Mouse (Mus musculus): ENCODE data around the gene Taldo1. TPM values are rescaled to one million over a fixed set of nuclear protein-coding genes. Genes with fewer than 3 reads are reported as not detected.
"Not testable (repeated sequence)": the region's sequence is repeated elsewhere in the genome, so short reads cannot be mapped to it uniquely, and the experiment has no call there.

Taldo1 gene
- polyA plus RNA-seq, 1 experiment from 2014 or later: 272 TPM

DNA sequence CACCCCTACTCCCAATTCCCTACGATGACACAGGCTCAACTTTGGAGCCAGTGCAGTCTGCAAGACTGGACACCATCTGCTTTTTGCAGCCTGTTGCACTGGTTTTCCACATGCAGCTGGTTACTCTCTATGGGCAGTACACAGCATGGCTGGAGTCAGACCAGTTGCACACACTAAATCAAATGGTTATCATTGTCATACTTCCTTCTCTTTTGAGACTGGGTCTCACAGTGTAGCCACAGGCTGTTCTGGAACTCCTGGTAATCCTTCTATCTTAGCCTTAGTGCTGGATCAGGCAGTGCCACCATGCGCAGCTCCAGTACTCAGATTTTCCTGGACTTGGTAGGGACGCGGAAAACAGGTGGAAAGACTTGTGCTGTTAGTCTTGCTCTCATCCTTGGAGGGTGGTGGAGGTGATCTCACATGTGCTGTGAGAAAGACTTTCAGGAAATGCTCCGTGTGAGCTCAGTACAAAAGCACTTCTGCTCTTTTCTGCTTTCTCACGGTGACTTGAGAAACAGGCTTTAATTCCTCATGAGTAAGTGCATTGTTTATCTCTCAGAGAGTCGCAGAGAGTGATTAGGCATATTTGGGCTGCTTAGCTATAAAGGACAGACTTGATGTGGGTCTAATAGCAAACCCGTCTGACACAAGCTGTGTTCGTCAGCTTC is 688 bp downstream of the Taldo1 start:
- Histone ChIP-seq H3K9me3 (replicated peaks) (no peaks in the 10 kb centered on the region), H3K4me1 (peaks cover 16% of the 10 kb centered on the region), H3K4me3 (peak overlapping the region; percentile 78), H3K27me3 (ENCODE audit: low read depth, poor library complexity, severe bottlenecking) (no peaks in the 10 kb centered on the region), H3K27ac (peak overlapping the region; percentile 81), H3K36me3 (peaks cover 20% of the 10 kb centered on the region)
- 42% methylated on average over 9 of the region's 9 CpGs for WGBS
- no peak for DNase-seq (ENCODE audit: low spot score)

DNA sequence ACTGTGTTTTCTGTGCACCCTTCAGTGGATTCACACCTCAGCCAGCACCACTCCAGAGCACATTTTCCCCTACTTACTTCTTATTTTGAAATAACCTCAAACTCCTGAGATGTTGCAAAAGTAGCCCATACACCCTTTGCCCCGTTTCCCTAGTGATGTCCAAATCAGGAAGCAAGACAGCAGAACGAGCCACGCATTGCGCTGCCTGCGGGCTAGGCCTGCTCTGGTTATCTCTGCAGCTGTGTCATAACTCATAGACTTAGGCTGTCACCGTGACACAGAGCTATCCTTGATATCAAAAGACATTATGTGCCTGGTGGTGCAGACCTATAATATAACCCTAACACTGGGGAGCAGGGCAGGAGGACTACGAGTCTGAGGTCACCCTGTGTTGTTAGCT is 2.2 kb downstream of the Taldo1 start:
- DNase-seq (ENCODE audit: low spot score): no peak
- H3K9me3 ChIP-seq (replicated peaks): no peaks in the 10 kb centered on the region
- 90% methylated on average over 7 of the region's 7 CpGs for WGBS
- no peak overlapping the region for H3K27ac ChIP-seq
- H3K36me3 ChIP-seq: peaks cover 35% of the 10 kb centered on the region
- peaks cover 16% of the 10 kb centered on the region for H3K4me1 ChIP-seq
- H3K4me3 ChIP-seq: no peak overlapping the region
- no peaks in the 10 kb centered on the region for H3K27me3 ChIP-seq (ENCODE audit: low read depth, poor library complexity, severe bottlenecking)

DNA sequence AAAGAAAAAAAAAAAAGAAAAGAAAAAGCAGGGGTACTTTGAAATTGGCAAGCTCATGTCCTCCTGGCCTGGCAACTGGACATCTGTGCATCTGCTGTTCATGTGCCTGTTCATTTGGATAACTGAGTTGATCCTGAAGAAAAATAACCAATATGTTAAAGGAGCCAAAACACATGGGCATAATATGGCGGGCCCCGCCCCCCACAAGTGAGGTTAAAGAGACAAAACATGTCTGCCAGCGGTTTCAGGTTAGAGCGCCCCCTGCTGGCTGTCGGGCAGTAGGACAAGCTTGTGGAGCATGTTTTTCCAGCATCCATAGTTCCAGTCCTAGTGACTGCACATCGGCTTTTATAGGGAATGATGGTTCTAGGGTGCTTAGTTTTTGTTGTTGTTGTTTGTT is 2.8 kb downstream of the Taldo1 start:
- Histone ChIP-seq H3K9me3 (replicated peaks) (no peaks in the 10 kb centered on the region), H3K27ac (no peak overlapping the region), H3K4me3 (no peak overlapping the region), H3K4me1 (peaks cover 16% of the 10 kb centered on the region), H3K27me3 (ENCODE audit: low read depth, poor library complexity, severe bottlenecking) (no peaks in the 10 kb centered on the region), H3K36me3 (peaks cover 41% of the 10 kb centered on the region)
- peak; percentile 90 for DNase-seq (ENCODE audit: low spot score)
- 19% methylated on average over 6 of the region's 6 CpGs for WGBS

DNA sequence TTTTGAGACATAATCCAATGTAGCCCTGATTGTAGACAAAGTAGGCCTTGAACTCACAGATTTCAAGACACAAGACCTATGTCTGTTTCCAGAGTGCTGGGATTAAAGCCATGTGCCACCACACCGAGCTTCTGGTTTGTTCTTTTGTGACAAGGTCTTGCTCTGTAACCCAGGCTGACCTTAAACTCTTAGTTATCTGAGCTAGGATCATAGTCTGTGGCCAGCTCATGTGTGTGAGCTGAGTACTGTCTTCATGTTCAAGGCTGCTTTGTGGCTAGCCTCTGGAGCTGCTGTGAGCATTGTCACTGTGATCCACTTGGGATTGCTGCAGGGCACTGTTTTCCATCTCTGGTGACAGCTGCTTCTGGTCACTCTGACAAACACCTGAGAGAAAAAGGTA is 3.3 kb downstream of the Taldo1 start:
- Histone ChIP-seq H3K4me1 (peaks cover 16% of the 10 kb centered on the region), H3K9me3 (replicated peaks) (no peaks in the 10 kb centered on the region), H3K27me3 (ENCODE audit: low read depth, poor library complexity, severe bottlenecking) (no peaks in the 10 kb centered on the region), H3K27ac (no peak overlapping the region), H3K4me3 (no peak overlapping the region), H3K36me3 (peaks cover 47% of the 10 kb centered on the region)
- WGBS: 88% methylated on average over 1 of the region's 1 CpGs
- no peak for DNase-seq (ENCODE audit: low spot score)

DNA sequence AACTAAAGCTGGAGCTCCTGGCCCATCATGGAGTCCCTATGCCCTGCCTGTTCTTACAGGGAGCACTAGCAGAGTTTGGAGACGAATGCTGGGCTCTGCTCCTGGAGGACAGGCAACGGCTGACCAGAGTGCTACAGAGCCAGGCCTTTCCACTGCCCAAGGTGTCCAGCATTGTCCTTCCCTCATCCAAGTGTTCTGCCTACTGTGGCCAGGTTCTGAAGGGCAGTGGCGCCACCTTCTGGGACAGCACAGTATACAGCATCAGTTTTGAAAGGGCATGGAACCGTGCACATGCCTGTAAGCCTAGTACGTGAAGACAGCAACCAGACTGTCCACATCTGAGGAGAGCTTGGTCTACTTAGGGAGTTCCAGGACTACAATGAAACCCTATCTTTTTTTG is 11.3 kb downstream of the Taldo1 start:
- H3K27me3 ChIP-seq (ENCODE audit: low read depth, poor library complexity, severe bottlenecking): no peaks in the 10 kb centered on the region
- H3K36me3 ChIP-seq: peaks cover 70% of the 10 kb centered on the region
- H3K27ac ChIP-seq: no peak overlapping the region
- 63% methylated on average over 5 of the region's 5 CpGs for WGBS
- no peaks in the 10 kb centered on the region for H3K9me3 ChIP-seq (replicated peaks)
- no peak overlapping the region for H3K4me3 ChIP-seq
- peak; percentile 65 for DNase-seq (ENCODE audit: low spot score)
- H3K4me1 ChIP-seq: no peaks in the 10 kb centered on the region

DNA sequence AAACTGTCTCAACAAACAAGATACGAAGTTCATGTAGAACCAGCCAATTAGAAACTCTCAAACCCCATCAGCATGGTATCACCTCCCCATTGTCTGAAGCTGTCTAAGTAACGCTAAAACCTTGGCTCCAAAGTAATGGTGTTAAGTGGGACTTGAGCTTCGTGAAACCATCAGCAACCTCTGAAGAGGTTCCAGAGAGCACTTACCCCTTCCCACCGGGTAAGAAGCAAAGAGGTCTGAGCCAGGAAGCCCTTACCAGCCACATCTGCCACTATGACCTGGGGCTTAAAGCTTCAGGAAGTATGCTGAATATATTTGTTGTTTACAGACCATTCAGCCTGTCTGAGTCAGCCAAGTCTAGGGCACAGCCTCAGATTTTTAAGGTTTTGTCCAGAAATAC is 13.5 kb downstream of the Taldo1 start:
- WGBS: 84% methylated on average over 4 of the region's 4 CpGs
- peaks cover 6% of the 10 kb centered on the region; the same call in 1 of the 2 replicates for H3K4me1 ChIP-seq
- no peaks in the 10 kb centered on the region for H3K9me3 ChIP-seq (replicated peaks)
- H3K27ac ChIP-seq: no peak overlapping the region
- H3K27me3 ChIP-seq (ENCODE audit: low read depth, poor library complexity, severe bottlenecking): no peaks in the 10 kb centered on the region
- H3K4me3 ChIP-seq: no peak overlapping the region
- no peak for DNase-seq (ENCODE audit: low spot score)
- H3K36me3 ChIP-seq: peaks cover 70% of the 10 kb centered on the region

DNA sequence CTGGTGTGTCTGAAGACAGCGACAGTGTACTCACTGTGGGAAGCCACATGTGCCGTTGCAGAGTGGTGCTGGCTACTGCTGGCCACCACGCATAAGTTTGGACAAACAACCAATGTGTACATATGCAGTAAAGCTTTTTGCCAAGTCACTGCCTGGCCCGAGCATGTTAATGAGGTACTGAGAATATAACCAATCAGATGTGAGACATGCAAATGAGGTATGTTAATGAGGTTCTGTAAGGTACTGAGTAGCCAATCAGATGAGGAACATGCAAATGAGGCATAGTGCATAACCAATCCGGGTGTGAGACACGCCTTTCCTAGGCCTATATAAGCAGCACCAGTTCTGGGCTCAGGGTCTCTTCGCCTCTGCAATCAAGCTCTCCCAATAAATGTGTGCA is 15.7 kb downstream of the Taldo1 start:
- not testable (repeated sequence) for H3K27me3 ChIP-seq (ENCODE audit: low read depth, poor library complexity, severe bottlenecking); DNase-seq (ENCODE audit: low spot score); H3K27ac ChIP-seq; H3K4me3 ChIP-seq; H3K9me3 ChIP-seq (replicated peaks); H3K4me1 ChIP-seq
- 95% methylated on average over 7 of the region's 7 CpGs for WGBS
- H3K36me3 ChIP-seq: peaks cover 61% of the 10 kb centered on the region

DNA sequence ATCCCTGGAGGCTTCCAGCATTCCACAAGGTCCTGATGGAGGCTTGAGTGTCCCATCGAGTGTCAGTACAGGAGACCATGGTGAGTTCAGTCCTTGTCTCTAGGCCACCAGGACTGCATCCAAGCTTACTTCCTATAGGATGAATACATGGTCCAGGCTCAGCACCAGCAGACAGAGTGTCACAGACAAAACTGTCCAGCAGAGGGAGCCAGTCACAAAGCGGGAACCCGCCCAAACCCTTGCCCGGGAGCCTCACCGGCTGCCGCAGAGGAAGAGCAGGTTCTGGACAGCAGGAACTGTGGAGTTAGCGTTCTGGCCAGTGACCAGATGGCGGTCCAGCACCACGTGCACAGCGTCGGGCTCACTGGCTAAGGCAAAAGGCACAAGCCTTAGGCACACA is 16.8 kb downstream of the Taldo1 start:
- peak overlapping the region; percentile 42; the same call in 1 of the 2 replicates for H3K27ac ChIP-seq
- WGBS: 17% methylated on average over 11 of the region's 11 CpGs
- peaks cover 15% of the 10 kb centered on the region for H3K4me1 ChIP-seq
- no peaks in the 10 kb centered on the region for H3K27me3 ChIP-seq (ENCODE audit: low read depth, poor library complexity, severe bottlenecking)
- no peaks in the 10 kb centered on the region for H3K9me3 ChIP-seq (replicated peaks)
- H3K36me3 ChIP-seq: peaks cover 50% of the 10 kb centered on the region
- DNase-seq (ENCODE audit: low spot score): peak; percentile 91
- H3K4me3 ChIP-seq: no peak overlapping the region

DNA sequence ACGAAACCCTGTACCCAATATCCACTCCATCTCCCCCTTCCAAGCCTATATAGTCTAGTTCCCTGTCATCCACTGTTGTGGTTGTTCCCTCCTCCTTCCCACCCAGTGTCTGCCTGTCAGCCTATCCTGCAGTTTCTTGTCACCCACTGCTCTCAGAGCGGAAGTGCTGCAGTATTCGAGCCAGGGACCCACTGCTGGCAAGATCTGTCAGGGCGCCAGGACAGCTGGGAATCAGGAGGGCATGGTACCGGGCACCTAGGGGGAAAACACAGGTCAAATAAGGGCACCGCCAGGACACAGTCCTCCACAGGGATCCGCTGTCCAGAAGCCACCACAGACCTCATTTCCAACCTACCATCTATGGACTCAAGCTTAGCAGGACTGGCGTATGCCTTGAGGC is 18.6 kb downstream of the Taldo1 start:
- DNase-seq (ENCODE audit: low spot score): no peak
- H3K4me3 ChIP-seq: no peak overlapping the region
- H3K27me3 ChIP-seq (ENCODE audit: low read depth, poor library complexity, severe bottlenecking): no peaks in the 10 kb centered on the region
- H3K36me3 ChIP-seq: peaks cover 49% of the 10 kb centered on the region
- H3K4me1 ChIP-seq: peaks cover 22% of the 10 kb centered on the region
- 91% methylated on average over 8 of the region's 8 CpGs for WGBS
- no peaks in the 10 kb centered on the region for H3K9me3 ChIP-seq (replicated peaks)
- no peak overlapping the region for H3K27ac ChIP-seq

DNA sequence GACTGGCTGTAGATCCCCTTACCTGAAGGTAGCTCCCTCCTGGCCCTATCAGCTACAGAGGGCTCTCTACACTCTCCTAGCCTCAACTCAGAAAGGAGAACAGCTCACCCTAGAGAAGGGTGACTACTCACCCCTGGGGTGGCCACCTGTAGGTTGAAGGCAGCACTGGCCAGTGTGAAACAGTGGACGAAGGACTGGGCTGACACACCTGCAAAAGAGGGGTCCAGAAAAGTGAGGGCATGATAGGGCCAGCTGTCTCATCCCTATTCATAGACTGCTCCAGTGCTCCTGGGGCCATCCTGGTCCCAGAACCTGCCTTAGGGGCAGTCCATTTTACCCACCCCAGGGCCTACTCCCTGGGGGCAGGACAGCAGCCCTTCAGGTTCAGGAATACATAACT is 19.7 kb downstream of the Taldo1 start:
- H3K27me3 ChIP-seq (ENCODE audit: low read depth, poor library complexity, severe bottlenecking): no peaks in the 10 kb centered on the region
- no peak overlapping the region for H3K4me3 ChIP-seq
- H3K9me3 ChIP-seq (replicated peaks): no peaks in the 10 kb centered on the region
- peaks cover 46% of the 10 kb centered on the region for H3K36me3 ChIP-seq
- 94% methylated on average over 1 of the region's 1 CpGs for WGBS
- no peak overlapping the region for H3K27ac ChIP-seq
- no peak for DNase-seq (ENCODE audit: low spot score)
- H3K4me1 ChIP-seq: peaks cover 22% of the 10 kb centered on the region

DNA sequence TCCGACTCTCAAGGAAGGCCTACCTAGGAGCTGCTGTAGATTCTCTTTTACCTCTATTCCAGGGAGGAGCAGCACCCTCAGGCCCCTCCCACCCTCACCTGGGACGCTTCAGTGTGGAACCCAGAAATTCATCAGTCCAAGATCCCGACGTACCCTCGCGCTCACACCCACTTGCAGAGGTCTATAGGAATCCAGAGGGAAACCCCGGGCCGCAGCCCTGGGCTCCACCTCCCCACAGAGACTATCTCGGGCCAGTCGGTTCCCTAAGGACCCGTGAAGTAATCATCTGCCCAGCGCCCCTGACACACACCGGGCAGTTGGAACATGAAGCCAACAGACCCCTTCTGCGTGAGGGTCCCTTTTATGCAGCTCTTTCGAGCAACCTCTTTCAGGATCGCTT is 21.3 kb downstream of the Taldo1 start:
- Histone ChIP-seq H3K36me3 (peaks cover 35% of the 10 kb centered on the region), H3K4me1 (peaks cover 22% of the 10 kb centered on the region), H3K27ac (peak overlapping the region; percentile 88), H3K4me3 (peak overlapping the region; percentile 70), H3K27me3 (ENCODE audit: low read depth, poor library complexity, severe bottlenecking) (no peaks in the 10 kb centered on the region), H3K9me3 (replicated peaks) (no peaks in the 10 kb centered on the region)
- WGBS: 5% methylated on average over 16 of the region's 16 CpGs
- peak; percentile 46 for DNase-seq (ENCODE audit: low spot score)

DNA sequence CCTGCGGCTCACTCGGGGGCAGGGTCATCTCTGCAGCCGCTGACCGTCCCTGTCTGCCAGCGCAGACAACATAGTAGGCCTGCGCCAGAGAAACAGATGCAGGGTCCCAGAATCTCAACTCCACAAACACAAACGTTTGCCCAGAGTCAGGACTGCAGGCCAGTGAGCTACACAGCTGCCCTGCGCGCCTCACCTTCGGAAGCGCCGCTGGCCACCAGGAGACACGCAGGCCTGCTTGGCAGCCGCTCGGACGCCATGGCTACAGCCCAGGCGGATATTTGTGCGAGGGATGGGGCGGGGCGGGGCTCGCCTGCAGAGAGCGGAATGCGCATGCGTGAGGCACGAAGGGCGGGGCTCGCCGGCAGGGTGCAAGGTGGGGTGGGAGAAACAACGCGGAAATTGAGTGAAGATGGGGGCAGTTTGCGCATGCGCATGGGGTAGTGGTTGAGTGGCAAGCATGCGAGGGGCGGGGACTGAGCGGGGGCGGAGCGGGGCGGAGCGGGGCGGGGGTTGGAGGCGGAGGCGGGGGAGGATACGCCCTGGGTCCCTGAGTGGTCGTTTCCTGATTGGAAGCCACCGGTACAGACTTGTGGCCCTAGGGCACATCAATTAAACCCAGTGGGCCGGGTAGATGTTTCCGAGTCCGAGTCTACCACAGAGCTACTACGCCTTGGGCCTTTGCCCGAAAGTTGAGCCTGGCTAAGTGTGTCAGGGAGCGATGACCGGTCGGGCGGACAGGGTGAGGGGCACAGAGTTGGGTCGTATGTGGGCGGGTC is 22.0 kb downstream of the Taldo1 start, which contains the start of gene Gatd1:
Gatd1 (minus strand) TSS at position 328 of the 776 bp plus-strand sequence.
- WGBS: under 1% methylated on average over 56 of the region's 56 CpGs
- H3K4me1 ChIP-seq: peaks cover 21% of the 10 kb centered on the region

DNA sequence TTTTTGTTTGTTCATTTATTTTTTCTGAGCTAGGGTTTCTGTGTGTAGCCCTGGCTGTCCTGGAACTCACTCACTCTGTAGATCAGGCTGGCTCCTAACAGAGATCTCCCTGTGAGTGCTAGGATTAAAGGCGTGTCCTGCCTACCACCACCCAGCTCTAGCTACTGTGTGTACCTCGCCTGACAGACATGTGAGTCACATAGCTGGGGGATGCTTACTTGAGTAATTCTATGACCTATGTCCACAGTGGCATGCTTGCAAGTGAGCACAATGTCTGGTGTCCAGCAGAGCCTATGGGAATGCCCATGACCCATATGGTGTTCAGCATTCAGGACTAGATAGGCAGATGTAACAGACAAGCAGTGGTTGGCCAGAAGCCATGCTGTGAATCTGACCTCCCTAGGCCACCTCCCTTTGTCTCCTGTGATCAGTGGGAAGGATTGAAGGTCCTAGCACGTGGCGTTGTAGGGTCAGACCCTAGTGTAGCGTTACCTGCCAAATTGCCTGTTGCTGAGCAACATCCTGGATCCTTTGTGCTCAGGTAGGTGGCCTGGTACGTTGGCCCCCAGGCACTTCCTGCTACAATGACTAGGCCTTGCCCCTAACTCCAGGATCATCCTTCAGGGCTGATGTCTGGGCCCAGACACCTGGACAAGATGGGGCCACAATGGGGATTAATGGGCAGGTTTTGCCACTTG is 24.3 kb downstream of the Taldo1 start:
- Histone ChIP-seq H3K27ac (no peak overlapping the region), H3K27me3 (ENCODE audit: low read depth, poor library complexity, severe bottlenecking) (no peaks in the 10 kb centered on the region), H3K36me3 (peaks cover 5% of the 10 kb centered on the region; the same call in 1 of the 2 replicates), H3K9me3 (replicated peaks) (no peaks in the 10 kb centered on the region), H3K4me1 (peaks cover 16% of the 10 kb centered on the region), H3K4me3 (no peak overlapping the region)
- no peak for DNase-seq (ENCODE audit: low spot score)
- WGBS: 86% methylated on average over 6 of the region's 6 CpGs

More for the DNA sequence above, 22.0 kb downstream of the Taldo1 start, which contains the start of gene Gatd1:
- Histone ChIP-seq H3K9me3 (replicated peaks) (no peaks in the 10 kb centered on the region), H3K27me3 (ENCODE audit: low read depth, poor library complexity, severe bottlenecking) (no peaks in the 10 kb centered on the region), H3K4me3 (peak within 1 kb of the TSS; percentile 70), H3K27ac (peak within 1 kb of the TSS; percentile 88), H3K36me3 (peaks cover 28% of the 10 kb centered on the region)
- DNase-seq (ENCODE audit: low spot score): peak; percentile 100

Data from limb, embryonic 10.5 days (tissue).